Mouse (Mus musculus) ES-E14 (cell line): ENCODE results near the gene Acadvl.

Source experiments
- MAFK ChIP-seq: IDR thresholded peaks from 2 replicates; pipeline ENCODE4 v1.6.1; 2014; ENCODE audit warnings: mild to moderate bottlenecking, low read depth, low read length, inconsistent platforms; ENCODE audit not compliant: insufficient read depth
- ZNF384 ChIP-seq: IDR thresholded peaks from 2 replicates; pipeline ENCODE4 v1.6.1; 2012; ENCODE audit warnings: low read depth, low read length, inconsistent platforms

DNA sequence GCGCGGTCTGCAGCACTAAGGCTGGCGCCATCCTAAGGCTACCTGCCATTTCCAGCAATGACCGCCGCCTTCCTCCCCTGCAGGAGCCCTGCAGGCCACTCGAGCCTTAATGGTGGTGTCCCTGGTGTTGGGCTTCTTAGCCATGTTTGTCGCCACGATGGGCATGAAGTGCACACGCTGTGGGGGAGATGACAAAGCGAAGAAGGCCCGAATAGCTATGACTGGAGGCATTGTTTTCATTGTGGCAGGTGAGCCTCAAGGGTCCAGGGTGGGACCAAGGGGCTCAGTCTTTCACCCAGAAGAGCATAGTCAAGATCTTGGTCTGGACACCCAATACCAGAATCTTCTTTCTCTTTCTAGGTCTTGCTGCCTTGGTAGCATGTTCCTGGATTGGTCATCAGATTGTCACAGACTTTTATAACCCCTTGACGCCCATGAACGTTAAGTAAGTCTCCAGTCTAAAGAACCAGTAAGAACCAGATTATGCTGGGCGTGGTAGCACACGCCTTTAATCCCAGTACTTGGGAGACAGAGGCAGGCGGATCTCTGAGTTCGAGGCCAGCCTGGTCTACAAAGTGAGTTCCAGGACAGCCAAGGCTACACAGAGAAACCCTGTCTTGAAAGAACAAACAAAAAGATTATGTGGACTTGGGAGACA is 48.2 kb downstream of the Acadvl start:
- TF ChIP-seq MAFK (no peak), ZNF384 (no peak)
